Comparison of ENCODE assay signal across 9 mouse cellular contexts in genomic region chr6:5859630-5860029, GRCm38 (mm10).
DNase-seq lines count a peak whose midpoint lies in the region; ATAC-seq and TF ChIP-seq lines count a peak whose summit lies in the region.
"Had no signal": no experiment of that assay in that cellular context is flagged by ENCODE, and none has a peak within 500 bp of the region (broad histone marks: within the 10 kb centered on the region; RNA-seq: fewer than 3 reads in every experiment).

No protein-coding gene starts in this region.

- TF ChIP-seq CTCF in liver, embryonic 14.5 days (IDR thresholded peaks at IDR 0.05; ENCODE audit: low read depth) = no peak

- no peak overlapping the region for H3K4me3 ChIP-seq in kidney, embryonic 16.5 days (ENCODE audit: low read length)
- peak overlapping the region; percentile 28 for H3K4me3 ChIP-seq in hindbrain, embryonic 16.5 days (ENCODE audit: low read length)
- H3K4me3 ChIP-seq in liver, embryonic 14.5 days (ENCODE audit: insufficient read depth in 1 of 2, low read depth in 2 of 2, low read length in 2 of 2) = no peak overlapping the region
- H3K4me3 ChIP-seq in neural tube, embryonic 14.5 days (ENCODE audit: low read depth, low read length) = no peak overlapping the region

- no peaks in the 10 kb centered on the region for H3K9me3 ChIP-seq in kidney, embryonic 16.5 days (ENCODE audit: low read length)
- no peaks in the 10 kb centered on the region for H3K9me3 ChIP-seq in hindbrain, embryonic 16.5 days (ENCODE audit: control insufficient read depth, low read length)
- no peaks in the 10 kb centered on the region for H3K9me3 ChIP-seq in liver, embryonic 14.5 days (ENCODE audit: control insufficient read depth, low read length)
- H3K9me3 ChIP-seq in neural tube, embryonic 14.5 days (ENCODE audit: control insufficient read depth, low read length) = no peaks in the 10 kb centered on the region
- H3K9me3 ChIP-seq: megakaryocyte, embryonic 14.5 days had no signal

- DNase-seq in kidney, adult 11 months = no peak
- DNase-seq in liver, embryonic 14.5 days (ENCODE audit: low read depth in 3 of 3, low spot score in 3 of 3) = peak; percentile 13 to 22 (median 20)
- DNase-seq in gastrocnemius, postnatal 10 days = no peak
- DNase-seq in left cerebral cortex, adult 9 months (ENCODE audit: low spot score in 2 of 2) = no peak
- DNase-seq in cerebellum, adult 11-12 months = no peak

- no peaks in the 10 kb centered on the region for H3K27me3 ChIP-seq in kidney, embryonic 16.5 days (ENCODE audit: insufficient read depth, low read length)
- H3K27me3 ChIP-seq in hindbrain, embryonic 16.5 days (replicated peaks; ENCODE audit: control insufficient read depth, insufficient read depth, low read length) = no peaks in the 10 kb centered on the region
- H3K27me3 ChIP-seq in liver, embryonic 14.5 days (ENCODE audit: control insufficient read depth, insufficient read depth, low read length) = no peaks in the 10 kb centered on the region
- H3K27me3 ChIP-seq in neural tube, embryonic 14.5 days (ENCODE audit: control insufficient read depth, insufficient read depth, low read length) = no peaks in the 10 kb centered on the region

- H3K4me2 ChIP-seq in kidney, embryonic 16.5 days (replicated peaks; ENCODE audit: low read depth, low read length) = peak overlapping the region; percentile 41
- H3K4me2 ChIP-seq in hindbrain, embryonic 16.5 days (ENCODE audit: low read length) = peak overlapping the region; percentile 53
- peak overlapping the region; percentile 11; the same call in 1 of the 2 replicates for H3K4me2 ChIP-seq in liver, embryonic 14.5 days (ENCODE audit: low read depth)
- H3K4me2 ChIP-seq in neural tube, embryonic 14.5 days (ENCODE audit: low read depth, low read length) = peak overlapping the region; percentile 47

- H3K27ac ChIP-seq in kidney, embryonic 16.5 days (ENCODE audit: low read length) = no peak overlapping the region
- H3K27ac ChIP-seq in hindbrain, embryonic 16.5 days (ENCODE audit: low read depth, low read length) = no peak overlapping the region
- H3K27ac ChIP-seq in liver, embryonic 14.5 days = no peak overlapping the region
- no peak overlapping the region for H3K27ac ChIP-seq in neural tube, embryonic 14.5 days (ENCODE audit: low read depth, low read length)

- no peaks in the 10 kb centered on the region for H3K36me3 ChIP-seq in kidney, embryonic 16.5 days (ENCODE audit: insufficient read depth, low read length)
- no peaks in the 10 kb centered on the region for H3K36me3 ChIP-seq in hindbrain, embryonic 16.5 days (ENCODE audit: control insufficient read depth, insufficient read depth, low read length)
- no peaks in the 10 kb centered on the region for H3K36me3 ChIP-seq in liver, embryonic 14.5 days (replicated peaks; ENCODE audit: control insufficient read depth, insufficient read depth, low read depth)
- no peaks in the 10 kb centered on the region for H3K36me3 ChIP-seq in neural tube, embryonic 14.5 days (ENCODE audit: control insufficient read depth, insufficient read depth, low read length)

- TF ChIP-seq EP300 in liver, embryonic 14.5 days (IDR thresholded peaks at IDR 0.05; ENCODE audit: low read depth) = no peak

- peak; percentile 51; the same call in 1 of the 2 replicates for ATAC-seq in kidney, embryonic 16.5 days (ENCODE audit: low FRiP score, low TSS enrichment)
- ATAC-seq in hindbrain, embryonic 16.5 days = no peak
- ATAC-seq in liver, embryonic 14.5 days (ENCODE audit: insufficient read depth) = no peak
- ATAC-seq in neural tube, embryonic 14.5 days (ENCODE audit: low read depth) = 0 out of 2 replicates have a peak, but pooled peaks have one; percentile 12

- H3K9ac ChIP-seq in kidney, embryonic 16.5 days (replicated peaks; ENCODE audit: low read length) = no peak overlapping the region
- H3K9ac ChIP-seq in hindbrain, embryonic 16.5 days (ENCODE audit: low read depth, low read length) = 0 out of 2 replicates have a peak overlapping the region, but pooled peaks have one; percentile 27
- H3K9ac ChIP-seq in liver, embryonic 14.5 days (replicated peaks) = no peak overlapping the region
- no peak overlapping the region for H3K9ac ChIP-seq in neural tube, embryonic 14.5 days (replicated peaks; ENCODE audit: low read depth, low read length)

- 54% methylated on average over 8 of the region's 8 CpGs for WGBS in kidney, embryonic 16.5 days
- 64% methylated on average over 8 of the region's 8 CpGs for WGBS in hindbrain, embryonic 16.5 days
- WGBS in liver, embryonic 14.5 days (ENCODE audit: insufficient replicate concordance) = 52% methylated on average over 8 of the region's 8 CpGs
- 69% methylated on average over 8 of the region's 8 CpGs for WGBS in neural tube, embryonic 14.5 days

- peaks cover 10% of the 10 kb centered on the region for H3K4me1 ChIP-seq in kidney, embryonic 16.5 days (ENCODE audit: insufficient read depth, low read length)
- peaks cover 10% of the 10 kb centered on the region for H3K4me1 ChIP-seq in hindbrain, embryonic 16.5 days (ENCODE audit: control insufficient read depth, insufficient read depth, low read depth, low read length)
- H3K4me1 ChIP-seq in liver, embryonic 14.5 days (replicated peaks; ENCODE audit: control insufficient read depth in 2 of 2, insufficient read depth in 2 of 2, low read length in 1 of 2) = no peaks in the 10 kb centered on the region; a peak in 1 of 4 replicates
- H3K4me1 ChIP-seq in neural tube, embryonic 14.5 days (ENCODE audit: control insufficient read depth, insufficient read depth, low read length) = no peaks in the 10 kb centered on the region

Comparison
In these comparisons a context has a peak if more than half of its experiments do, and no peak if none do; other contexts are left out.
1. ATAC-seq: peak in kidney, embryonic 16.5 days (single experiment) and neural tube, embryonic 14.5 days (single experiment); none in hindbrain, embryonic 16.5 days (single experiment) and liver, embryonic 14.5 days (single experiment).
2. DNase-seq: peak in liver, embryonic 14.5 days (3 of 3); none in kidney, adult 11 months (single experiment), gastrocnemius, postnatal 10 days (single experiment), left cerebral cortex, adult 9 months (0 of 2) and cerebellum, adult 11-12 months (single experiment).
3. Peak in every context shown above with its lines, with median percentiles within 50 percentile points of each other: H3K4me2 ChIP-seq.